Mouse (Mus musculus): ENCODE results near the gene Zfp148. TPM values are rescaled to one million over a fixed set of nuclear protein-coding genes. Genes with fewer than 3 reads are reported as not detected.
"Not testable (repeated sequence)": the region's sequence is repeated elsewhere in the genome, so short reads cannot be mapped to it uniquely, and the experiment has no call there.

Zfp148 gene
- polyA plus RNA-seq, 1 experiment from 2014 or later = 59.3 TPM

GRCm38 (mm10) chr16:33373326-33373725 is 7.3 kb upstream of the Zfp148 start:
- no peak for ATAC-seq (ENCODE audit: low FRiP score, low TSS enrichment)
- no peaks in the 10 kb centered on the region for H3K27me3 ChIP-seq (ENCODE audit: control insufficient read depth, insufficient read depth, low read length)
- H3K9me3 ChIP-seq (ENCODE audit: control insufficient read depth, low read length) = no peaks in the 10 kb centered on the region
- H3K4me1 ChIP-seq (ENCODE audit: control insufficient read depth, insufficient read depth, low read length) = no peaks in the 10 kb centered on the region
- 94% methylated on average over 2 of the region's 2 CpGs for WGBS
- H3K36me3 ChIP-seq (ENCODE audit: control insufficient read depth, insufficient read depth, low read length) = no peaks in the 10 kb centered on the region
- H3K27ac ChIP-seq (ENCODE audit: low read depth, low read length) = no peak overlapping the region
- no peak overlapping the region for H3K9ac ChIP-seq (ENCODE audit: low read depth, low read length)
- no peak overlapping the region for H3K4me2 ChIP-seq (replicated peaks; ENCODE audit: low read depth, low read length)
- no peak overlapping the region for H3K4me3 ChIP-seq (ENCODE audit: low read length)

GRCm38 (mm10) chr16:33376266-33376665 is 4.4 kb upstream of the Zfp148 start:
- peaks cover 9% of the 10 kb centered on the region for H3K4me1 ChIP-seq (ENCODE audit: control insufficient read depth, insufficient read depth, low read length)

GRCm38 (mm10) chr16:33379219-33379943 is 1.3 kb upstream of the Zfp148 start:
- peak overlapping the region; percentile 72 for H3K4me2 ChIP-seq (replicated peaks; ENCODE audit: low read depth, low read length)
- H3K4me3 ChIP-seq (ENCODE audit: low read length) = peak overlapping the region; percentile 91
- H3K4me1 ChIP-seq (ENCODE audit: control insufficient read depth, insufficient read depth, low read length) = peaks cover 13% of the 10 kb centered on the region
- no peaks in the 10 kb centered on the region for H3K9me3 ChIP-seq (ENCODE audit: control insufficient read depth, low read length)
- WGBS = 56% methylated on average over 6 of the region's 6 CpGs
- ATAC-seq (ENCODE audit: low FRiP score, low TSS enrichment) = no peak
- H3K9ac ChIP-seq (ENCODE audit: low read depth, low read length) = peak overlapping the region; percentile 99; the same call in 1 of the 2 replicates
- H3K27ac ChIP-seq (ENCODE audit: low read depth, low read length) = peak overlapping the region; percentile 2; the same call in 1 of the 2 replicates
- H3K27me3 ChIP-seq (ENCODE audit: control insufficient read depth, insufficient read depth, low read length) = no peaks in the 10 kb centered on the region
- H3K36me3 ChIP-seq (ENCODE audit: control insufficient read depth, insufficient read depth, low read length) = no peaks in the 10 kb centered on the region

More at GRCm38 (mm10) chr16:33376266-33376665, 4.4 kb upstream of the Zfp148 start:
- no peak overlapping the region for H3K27ac ChIP-seq (ENCODE audit: low read depth, low read length)
- H3K4me3 ChIP-seq (ENCODE audit: low read length) = no peak overlapping the region
- H3K9me3 ChIP-seq (ENCODE audit: control insufficient read depth, low read length) = no peaks in the 10 kb centered on the region
- H3K4me2 ChIP-seq (replicated peaks; ENCODE audit: low read depth, low read length) = no peak overlapping the region
- 82% methylated on average over 5 of the region's 5 CpGs for WGBS
- H3K36me3 ChIP-seq (ENCODE audit: control insufficient read depth, insufficient read depth, low read length) = no peaks in the 10 kb centered on the region
- no peak overlapping the region for H3K9ac ChIP-seq (ENCODE audit: low read depth, low read length)
- no peaks in the 10 kb centered on the region for H3K27me3 ChIP-seq (ENCODE audit: control insufficient read depth, insufficient read depth, low read length)
- ATAC-seq (ENCODE audit: low FRiP score, low TSS enrichment) = no peak

DNA sequence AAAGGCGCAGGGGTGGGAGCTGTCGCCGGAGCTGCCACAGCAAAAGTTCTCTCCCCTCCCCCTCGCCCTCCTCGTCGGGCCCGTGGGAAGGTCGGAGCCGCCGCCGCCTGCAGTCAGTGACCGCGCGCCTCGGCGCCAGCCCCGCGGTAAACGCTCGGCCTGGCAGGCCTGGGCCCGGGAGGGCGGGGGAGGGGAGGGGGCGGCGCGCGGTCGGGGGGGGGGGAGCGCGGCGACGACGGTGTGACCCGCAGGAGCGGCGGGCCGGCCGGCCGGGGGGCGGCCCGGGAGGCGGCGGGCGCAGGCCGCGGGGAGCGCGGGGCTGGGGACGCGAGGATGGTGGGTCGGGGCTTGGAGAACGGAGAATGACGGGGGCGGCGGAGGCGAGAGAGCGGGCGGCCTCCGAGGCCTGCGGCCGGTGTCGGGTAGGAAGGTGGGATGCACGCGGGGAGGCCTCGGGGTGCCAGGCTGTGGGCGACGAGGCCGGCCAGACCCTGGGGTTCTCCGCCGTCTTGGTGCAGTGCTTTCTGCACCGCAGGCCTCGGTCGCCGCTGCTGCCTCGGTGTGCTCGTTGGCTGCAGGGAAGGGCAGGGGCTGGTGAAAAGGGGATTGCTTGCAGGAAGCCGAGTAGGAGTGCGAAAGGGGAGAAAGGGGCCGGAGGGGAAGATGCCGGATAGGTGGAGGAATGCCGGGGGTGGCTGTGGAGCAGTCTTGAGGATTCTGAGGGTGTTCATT is 412 bp downstream of the Zfp148 start:
- H3K36me3 ChIP-seq (ENCODE audit: control insufficient read depth, insufficient read depth, low read length) = no peaks in the 10 kb centered on the region
- H3K4me2 ChIP-seq (replicated peaks; ENCODE audit: low read depth, low read length) = peak overlapping the region; percentile 88
- peak overlapping the region; percentile 95 for H3K27ac ChIP-seq (ENCODE audit: low read depth, low read length)
- peaks cover 13% of the 10 kb centered on the region for H3K4me1 ChIP-seq (ENCODE audit: control insufficient read depth, insufficient read depth, low read length)
- under 1% methylated on average over 53 of the region's 80 CpGs for WGBS
- H3K4me3 ChIP-seq (ENCODE audit: low read length) = peak overlapping the region; percentile 91
- peak; percentile 84 for ATAC-seq (ENCODE audit: low FRiP score, low TSS enrichment)
- no peaks in the 10 kb centered on the region for H3K9me3 ChIP-seq (ENCODE audit: control insufficient read depth, low read length)
- no peaks in the 10 kb centered on the region for H3K27me3 ChIP-seq (ENCODE audit: control insufficient read depth, insufficient read depth, low read length)
- H3K9ac ChIP-seq (ENCODE audit: low read depth, low read length) = peak overlapping the region; percentile 99

- no peaks in the 10 kb centered on the region for H3K27me3 ChIP-seq (ENCODE audit: control insufficient read depth, insufficient read depth, low read length)
These were observed 1.1 kb downstream of the Zfp148 start for GRCm38 (mm10) chr16:33381614-33382245.

GRCm38 (mm10) chr16:33382341-33382740 is 1.7 kb downstream of the Zfp148 start:
- Histone ChIP-seq H3K27ac (ENCODE audit: low read depth, low read length) (peak overlapping the region; percentile 95; the same call in 1 of the 2 replicates), H3K9me3 (ENCODE audit: control insufficient read depth, low read length) (no peaks in the 10 kb centered on the region), H3K9ac (ENCODE audit: low read depth, low read length) (peak overlapping the region; percentile 99; the same call in 1 of the 2 replicates), H3K4me1 (ENCODE audit: control insufficient read depth, insufficient read depth, low read length) (peaks cover 13% of the 10 kb centered on the region), H3K36me3 (ENCODE audit: control insufficient read depth, insufficient read depth, low read length) (no peaks in the 10 kb centered on the region), H3K4me2 (replicated peaks; ENCODE audit: low read depth, low read length) (peak overlapping the region; percentile 88), H3K4me3 (ENCODE audit: low read length) (peak overlapping the region; percentile 91), H3K27me3 (ENCODE audit: control insufficient read depth, insufficient read depth, low read length) (no peaks in the 10 kb centered on the region)
- no peak for ATAC-seq (ENCODE audit: low FRiP score, low TSS enrichment)
- WGBS = 37% methylated on average over 4 of the region's 4 CpGs

More at GRCm38 (mm10) chr16:33381614-33382245, 1.1 kb downstream of the Zfp148 start:
- peak overlapping the region; percentile 91 for H3K4me3 ChIP-seq (ENCODE audit: low read length)
- peak overlapping the region; percentile 99 for H3K9ac ChIP-seq (ENCODE audit: low read depth, low read length)
- H3K9me3 ChIP-seq (ENCODE audit: control insufficient read depth, low read length) = no peaks in the 10 kb centered on the region
- H3K4me2 ChIP-seq (replicated peaks; ENCODE audit: low read depth, low read length) = peak overlapping the region; percentile 88
- peaks cover 13% of the 10 kb centered on the region for H3K4me1 ChIP-seq (ENCODE audit: control insufficient read depth, insufficient read depth, low read length)
- H3K27ac ChIP-seq (ENCODE audit: low read depth, low read length) = peak overlapping the region; percentile 95
- H3K36me3 ChIP-seq (ENCODE audit: control insufficient read depth, insufficient read depth, low read length) = no peaks in the 10 kb centered on the region
- no peak for ATAC-seq (ENCODE audit: low FRiP score, low TSS enrichment)
- 1% methylated on average over 18 of the region's 18 CpGs for whole genome bisulfite sequencing

GRCm38 (mm10) chr16:33383584-33383983 is 2.9 kb downstream of the Zfp148 start:
- Histone ChIP-seq H3K27ac (ENCODE audit: low read depth, low read length) (no peak overlapping the region), H3K4me3 (ENCODE audit: low read length) (no peak overlapping the region), H3K27me3 (ENCODE audit: control insufficient read depth, insufficient read depth, low read length) (no peaks in the 10 kb centered on the region), H3K4me1 (ENCODE audit: control insufficient read depth, insufficient read depth, low read length) (peaks cover 13% of the 10 kb centered on the region), H3K36me3 (ENCODE audit: control insufficient read depth, insufficient read depth, low read length) (no peaks in the 10 kb centered on the region), H3K4me2 (replicated peaks; ENCODE audit: low read depth, low read length) (no peak overlapping the region), H3K9me3 (ENCODE audit: control insufficient read depth, low read length) (no peaks in the 10 kb centered on the region), H3K9ac (ENCODE audit: low read depth, low read length) (no peak overlapping the region)
- no peak for ATAC-seq (ENCODE audit: low FRiP score, low TSS enrichment)
- 95% methylated on average over 3 of the region's 3 CpGs for WGBS

DNA sequence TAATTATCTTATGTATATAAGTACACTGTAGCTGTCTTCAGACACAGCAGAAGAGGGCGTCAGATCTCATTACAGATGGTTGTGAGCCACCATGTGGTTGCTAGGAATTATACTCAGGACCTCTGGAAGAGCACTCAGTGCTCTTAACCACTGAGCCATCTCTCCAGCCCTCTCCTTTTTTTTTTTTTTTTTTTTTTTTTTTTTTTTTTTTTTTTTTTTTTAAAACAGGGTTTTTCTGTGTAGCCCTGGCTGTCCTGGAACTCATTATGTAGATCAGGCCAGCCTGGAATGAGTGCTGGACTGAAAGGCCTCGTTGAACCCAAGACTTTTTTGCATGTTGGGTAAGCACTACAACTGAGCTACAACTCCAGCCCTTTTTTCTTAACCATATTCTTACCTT is 3.4 kb downstream of the Zfp148 start:
- 87% methylated on average over 2 of the region's 2 CpGs for WGBS
- not testable (repeated sequence) for H3K9me3 ChIP-seq (ENCODE audit: control insufficient read depth, low read length); H3K9ac ChIP-seq (ENCODE audit: low read depth, low read length); ATAC-seq (ENCODE audit: low FRiP score, low TSS enrichment); H3K27ac ChIP-seq (ENCODE audit: low read depth, low read length); H3K27me3 ChIP-seq (ENCODE audit: control insufficient read depth, insufficient read depth, low read length); H3K36me3 ChIP-seq (ENCODE audit: control insufficient read depth, insufficient read depth, low read length); H3K4me2 ChIP-seq (replicated peaks; ENCODE audit: low read depth, low read length); H3K4me3 ChIP-seq (ENCODE audit: low read length)
- peaks cover 11% of the 10 kb centered on the region for H3K4me1 ChIP-seq (ENCODE audit: control insufficient read depth, insufficient read depth, low read length)
